Comparison of ENCODE assay signal across 9 mouse cellular contexts in the genomic region with DNA sequence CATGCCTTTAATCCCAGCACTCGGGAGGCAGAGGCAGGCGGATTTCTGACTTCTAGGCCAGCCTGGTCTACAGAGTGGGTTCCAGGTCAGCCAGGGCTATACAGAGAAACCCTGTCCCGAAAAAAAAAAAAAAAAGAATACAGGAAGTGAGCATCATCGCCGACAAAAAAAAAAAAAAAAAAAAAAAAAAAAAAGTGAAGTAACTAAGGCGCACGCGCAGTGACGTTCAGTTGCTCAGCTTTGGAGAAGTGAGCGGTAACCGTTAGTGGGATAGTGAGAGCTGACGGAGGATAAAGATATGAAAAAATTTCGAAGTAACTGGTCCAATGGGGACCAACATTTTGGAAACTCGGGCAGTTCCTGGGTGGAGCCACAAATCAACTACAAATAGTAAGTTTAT. TPM values are rescaled to one million over a fixed set of nuclear protein-coding genes. Genes with fewer than 3 reads are reported as not detected.
DNase-seq lines count a peak whose midpoint lies in the region; ATAC-seq and TF ChIP-seq lines count a peak whose summit lies in the region.
"Had no signal": no experiment of that assay in that cellular context is flagged by ENCODE, and none has a peak within 500 bp of the region (broad histone marks: within the 10 kb centered on the region; RNA-seq: fewer than 3 reads in every experiment).

A gene (plus strand): TSS at position 229 of the 400 bp plus-strand sequence.

- no peak for TF ChIP-seq EP300 in MEL (IDR thresholded peaks at IDR 0.05; ENCODE audit: low read depth in 1 of 2, low read length in 2 of 2)

- no peak for TF ChIP-seq CTCF in MEL (IDR thresholded peaks at IDR 0.05 in 2 of 3, conservative IDR thresholded peaks at IDR 0.05 in 1 of 3; ENCODE audit: control insufficient read depth in 1 of 3, insufficient read depth in 1 of 3, low read depth in 2 of 3, low read length in 3 of 3, poor library complexity in 1 of 3, severe bottlenecking in 1 of 3)

- H3K36me3 ChIP-seq in heart, embryonic 13.5 days, result no peaks in the 10 kb centered on the region
- H3K36me3 ChIP-seq in MEL (ENCODE audit: control insufficient read depth in 1 of 2, insufficient read depth in 2 of 2, low read length in 2 of 2), result peaks cover 0 to 8% of the 10 kb centered on the region in 2 experiments; a peak in 2 of 4 replicates
- H3K36me3 ChIP-seq in forebrain, embryonic 13.5 days (ENCODE audit: poor library complexity, severe bottlenecking), result no peaks in the 10 kb centered on the region
- no peaks in the 10 kb centered on the region for H3K36me3 ChIP-seq in limb, embryonic 12.5 days
- no peaks in the 10 kb centered on the region for H3K36me3 ChIP-seq in splenic B cell, adult 2 months (ENCODE audit: control insufficient read depth, insufficient read depth, low read length, poor library complexity, severe bottlenecking)
- H3K36me3 ChIP-seq: G1E had no signal

- peak within 1 kb of the TSS; percentile 61 for H3K4me3 ChIP-seq in heart, embryonic 13.5 days
- H3K4me3 ChIP-seq in MEL (ENCODE audit: control insufficient read depth in 1 of 2, insufficient read depth in 1 of 2, low read depth in 2 of 2, low read length in 2 of 2), result peak within 1 kb of the TSS; percentile 50 to 58
- peak within 1 kb of the TSS; percentile 49 for H3K4me3 ChIP-seq in forebrain, embryonic 13.5 days
- H3K4me3 ChIP-seq in limb, embryonic 12.5 days (replicated peaks), result peak within 1 kb of the TSS; percentile 52

- H3K4me1 ChIP-seq in heart, embryonic 13.5 days, result no peaks in the 10 kb centered on the region
- peaks cover 3 to 5% of the 10 kb centered on the region in 2 experiments; a peak in 3 of 4 replicates for H3K4me1 ChIP-seq in MEL (ENCODE audit: control insufficient read depth in 1 of 2, insufficient read depth in 2 of 2, low read length in 2 of 2)
- H3K4me1 ChIP-seq in forebrain, embryonic 13.5 days, result no peaks in the 10 kb centered on the region
- no peaks in the 10 kb centered on the region for H3K4me1 ChIP-seq in limb, embryonic 12.5 days (replicated peaks)

- H3K79me2 ChIP-seq in MEL (ENCODE audit: control insufficient read depth, insufficient read depth, low read length, poor library complexity), result no peaks in the 10 kb centered on the region; the same call in 1 of the 2 replicates

- 81% methylated on average over 14 of the region's 14 CpGs for WGBS in heart, embryonic 13.5 days
- WGBS in forebrain, embryonic 13.5 days, result 91% methylated on average over 14 of the region's 14 CpGs
- WGBS in limb, embryonic 12.5 days, result 87% methylated on average over 14 of the region's 14 CpGs

- H3K9ac ChIP-seq in heart, embryonic 13.5 days, result 0 out of 2 replicates have a peak within 1 kb of the TSS, but pooled peaks have one; percentile 2
- H3K9ac ChIP-seq in MEL (ENCODE audit: control insufficient read depth, low read depth, low read length, poor library complexity, severe bottlenecking), result peak within 1 kb of the TSS; percentile 64
- H3K9ac ChIP-seq in forebrain, embryonic 13.5 days, result no peak within 1 kb of the TSS
- H3K9ac ChIP-seq in limb, embryonic 12.5 days (replicated peaks), result no peak within 1 kb of the TSS

- no peaks in the 10 kb centered on the region for H3K27me3 ChIP-seq in heart, embryonic 13.5 days (replicated peaks)
- no peaks in the 10 kb centered on the region; a peak in 3 of 4 replicates for H3K27me3 ChIP-seq in MEL (ENCODE audit: control insufficient read depth in 1 of 2, insufficient read depth in 2 of 2, low read length in 2 of 2)
- H3K27me3 ChIP-seq in forebrain, embryonic 13.5 days, result no peaks in the 10 kb centered on the region
- H3K27me3 ChIP-seq in limb, embryonic 12.5 days, result 0 out of 2 replicates have a peak, but pooled peaks cover 4% of the 10 kb centered on the region
- H3K27me3 ChIP-seq in splenic B cell, adult 2 months (ENCODE audit: control insufficient read depth, insufficient read depth, low read length, poor library complexity, severe bottlenecking), result no peaks in the 10 kb centered on the region

- no peak for TF ChIP-seq RAD21 in MEL (IDR thresholded peaks at IDR 0.05; ENCODE audit: low read depth, low read length)

- H3K9me3 ChIP-seq in heart, embryonic 13.5 days, result no peaks in the 10 kb centered on the region
- H3K9me3 ChIP-seq in MEL (replicated peaks; ENCODE audit: insufficient read depth, low read length), result no peaks in the 10 kb centered on the region
- H3K9me3 ChIP-seq in forebrain, embryonic 13.5 days (replicated peaks), result no peaks in the 10 kb centered on the region
- H3K9me3 ChIP-seq in limb, embryonic 12.5 days, result no peaks in the 10 kb centered on the region
- H3K9me3 ChIP-seq: G1E had no signal

- no peak for DNase-seq in heart, adult 18-20 months
- DNase-seq in MEL (ENCODE audit: low read depth, low spot score), result no peak
- DNase-seq in splenic B cell, adult 2 months (ENCODE audit: low read depth, low spot score), result peak; percentile 9
- no peak for DNase-seq in cerebellum, postnatal 25 days
- no peak for DNase-seq in embryo, embryonic 11 days

- no peak for ATAC-seq in heart, embryonic 13.5 days (ENCODE audit: extremely low read depth, insufficient number of reproducible peaks, low FRiP score, low TSS enrichment)
- ATAC-seq in forebrain, embryonic 13.5 days, result no peak
- ATAC-seq in limb, embryonic 12.5 days (ENCODE audit: insufficient number of reproducible peaks, insufficient read depth, low FRiP score, low TSS enrichment, low read depth), result no peak

- peak within 1 kb of the TSS; percentile 65 for H3K4me2 ChIP-seq in heart, embryonic 13.5 days
- peak within 1 kb of the TSS; percentile 52 for H3K4me2 ChIP-seq in forebrain, embryonic 13.5 days
- H3K4me2 ChIP-seq in limb, embryonic 12.5 days, result peak within 1 kb of the TSS; percentile 49

- no peak for TF ChIP-seq POLR2A in MEL (IDR thresholded peaks at IDR 0.05; ENCODE audit: control insufficient read depth in 1 of 2, insufficient read depth in 1 of 2, low read depth in 1 of 2, low read length in 2 of 2, poor library complexity in 1 of 2)

- H3K27ac ChIP-seq in heart, embryonic 13.5 days (replicated peaks), result peak within 1 kb of the TSS; percentile 37; the same call in 1 of the 2 replicates
- peak within 1 kb of the TSS; percentile 87 for H3K27ac ChIP-seq in MEL (ENCODE audit: control insufficient read depth, low read depth, low read length)
- H3K27ac ChIP-seq in forebrain, embryonic 13.5 days, result no peak within 1 kb of the TSS
- H3K27ac ChIP-seq in limb, embryonic 12.5 days, result no peak within 1 kb of the TSS

TF ChIP-seq in MEL, 35 proteins besides CTCF, POLR2A, EP300 and RAD21:
- TF ChIP-seq ZNF384 (IDR thresholded peaks at IDR 0.05; ENCODE audit: low read depth, low read length), result 0 out of 2 replicates have a peak, but pooled peaks have one; percentile 54
- TF ChIP-seq SIN3A (IDR thresholded peaks at IDR 0.05; ENCODE audit: low read length), result no peak
TF ChIP-seq in MEL: peak in this region for 1.

RNA-seq across cellular contexts. Expression of the gene that starts here (rescaled TPM):
- 9.7 and 11.0 TPM in 2 replicates for polyA plus RNA-seq in heart, embryonic 13.5 days (2015; fragmentation: Nextera tagmentation; extraction: Ambion mirVana)
- total RNA-seq in heart, adult 18-20 months (2021), result 1 to 10 TPM; 6.0 to 7.7 TPM
- 2.4 and 2.6 TPM in 2 replicates for total RNA-seq in MEL (2012; rRNA removed)
- polyA plus RNA-seq in MEL (2012; ENCODE audit: insufficient read depth in 1 of 2, insufficient read length in 2 of 2, low read depth in 1 of 2, low replicate concordance in 2 of 2, missing spikeins in 1 of 2), result 1 to 10 TPM in 1 of 2 experiments, not detected in 1; 6.4 TPM
- 19.3 and 19.4 TPM in 2 replicates for polyA plus RNA-seq in forebrain, embryonic 13.5 days (2015; fragmentation: Nextera tagmentation; extraction: Ambion mirVana)
- polyA plus RNA-seq in limb, embryonic 12.5 days (2016; fragmentation: Nextera tagmentation; extraction: Ambion mirVana), result 12.1 and 12.2 TPM in 2 replicates

Comparison
In these comparisons a context has a peak if more than half of its experiments do, and no peak if none do; other contexts are left out.
1. H3K27ac ChIP-seq: peak in heart, embryonic 13.5 days (single experiment) and MEL (single experiment); none in forebrain, embryonic 13.5 days (single experiment) and limb, embryonic 12.5 days (single experiment).
2. H3K9ac ChIP-seq: peak in heart, embryonic 13.5 days (single experiment) and MEL (single experiment); none in forebrain, embryonic 13.5 days (single experiment) and limb, embryonic 12.5 days (single experiment).
3. Peak in every context shown above with its lines, with median percentiles within 50 percentile points of each other: H3K4me2 ChIP-seq and H3K4me3 ChIP-seq.